Mouse (Mus musculus): ENCODE measurements around the gene Sh3d21.

The Sh3d21 gene

DNA sequence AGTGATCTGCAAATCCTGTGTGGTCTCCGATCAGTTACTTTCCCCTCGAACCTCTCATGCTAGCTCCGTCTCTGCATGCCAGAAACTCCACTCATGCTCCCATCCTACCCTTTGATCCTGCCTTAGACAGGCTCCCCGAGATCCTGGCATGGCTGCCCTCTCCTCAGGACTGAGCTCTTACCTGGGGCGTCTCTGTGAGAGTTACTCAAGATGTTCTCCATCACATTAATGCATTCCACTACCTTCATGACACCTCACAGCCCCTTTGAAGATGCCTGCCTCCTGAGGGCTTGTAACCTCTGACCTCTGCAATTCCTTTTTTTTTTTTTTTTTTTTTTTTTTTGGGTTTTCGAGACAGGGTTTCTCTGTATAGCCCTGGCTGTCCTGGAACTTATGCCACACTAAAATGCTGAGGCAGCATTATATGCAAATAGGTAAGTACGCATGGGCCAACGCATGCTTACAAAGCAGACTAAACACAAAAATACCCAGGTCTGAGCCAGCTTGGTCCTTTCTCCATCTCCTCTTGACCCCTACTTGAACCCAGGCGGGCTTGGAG lies 16.2 kb downstream of the Sh3d21 start:
- no peak for DNase-seq (ENCODE audit: low read depth, low spot score)

DNA sequence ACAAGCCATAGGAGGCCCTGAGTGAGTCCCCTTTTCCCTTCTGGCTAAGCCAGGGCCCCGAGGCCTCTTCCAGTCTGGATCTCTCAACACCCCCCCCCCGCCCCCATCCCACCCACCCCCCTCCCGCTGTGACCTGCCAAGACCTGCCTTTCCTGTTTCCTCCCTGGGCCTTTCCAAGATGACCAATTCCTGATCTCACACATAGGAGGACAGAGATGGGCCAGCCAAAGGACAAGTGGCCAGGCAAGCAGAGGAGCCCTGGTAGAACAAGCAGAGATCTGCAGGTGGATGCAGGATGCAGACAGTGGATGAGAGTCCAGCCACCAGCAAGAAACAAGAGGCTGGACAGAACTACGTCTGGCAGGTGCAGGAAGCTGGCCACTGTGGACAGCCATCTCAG lies 17.9 kb downstream of the Sh3d21 start:
- no peak for DNase-seq (ENCODE audit: low read depth, low spot score)

DNA sequence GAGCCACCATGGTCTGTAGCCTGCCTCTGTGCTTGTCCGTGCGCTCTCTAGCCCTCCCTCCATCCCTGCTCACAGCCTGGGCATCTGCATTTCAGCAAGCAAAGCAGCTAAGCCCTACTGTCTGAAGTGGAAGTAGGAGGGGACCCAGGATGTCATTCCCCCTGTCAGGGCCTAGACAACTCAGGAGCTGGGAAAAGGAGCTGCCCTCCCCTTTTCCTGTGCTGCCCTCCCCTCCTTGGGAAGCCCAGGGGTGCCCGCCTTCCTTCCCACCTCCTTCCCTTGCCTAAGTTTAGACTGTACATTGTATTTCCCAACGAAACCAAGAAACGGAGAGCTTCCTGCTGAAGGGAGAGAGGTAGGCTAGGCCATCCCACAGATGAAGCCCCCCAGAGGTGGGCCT lies 22.3 kb downstream of the Sh3d21 start:
- no peak for DNase-seq (ENCODE audit: low read depth, low spot score)

DNA sequence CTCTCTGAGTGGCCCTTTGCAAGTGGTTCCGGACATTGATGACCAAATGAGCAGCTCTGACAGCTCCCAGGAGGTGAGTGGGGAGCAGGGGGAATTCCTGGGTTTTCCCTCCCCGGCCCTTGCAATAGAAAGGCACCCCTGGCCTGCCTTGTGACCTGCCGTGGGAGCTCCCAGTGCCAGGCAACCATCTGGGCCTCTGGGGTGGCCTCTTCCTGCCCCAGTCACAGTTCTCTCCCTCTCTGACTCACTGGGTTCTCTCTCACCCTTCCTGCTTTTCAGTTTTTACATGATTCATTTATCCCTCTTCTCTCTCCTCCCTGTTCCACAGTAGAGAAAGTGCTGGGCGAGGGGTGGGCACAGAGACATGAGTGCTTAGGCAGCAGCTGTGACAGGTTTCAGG lies 25.5 kb downstream of the Sh3d21 start:
- peak; percentile 77 for DNase-seq (ENCODE audit: low read depth, low spot score)

DNA sequence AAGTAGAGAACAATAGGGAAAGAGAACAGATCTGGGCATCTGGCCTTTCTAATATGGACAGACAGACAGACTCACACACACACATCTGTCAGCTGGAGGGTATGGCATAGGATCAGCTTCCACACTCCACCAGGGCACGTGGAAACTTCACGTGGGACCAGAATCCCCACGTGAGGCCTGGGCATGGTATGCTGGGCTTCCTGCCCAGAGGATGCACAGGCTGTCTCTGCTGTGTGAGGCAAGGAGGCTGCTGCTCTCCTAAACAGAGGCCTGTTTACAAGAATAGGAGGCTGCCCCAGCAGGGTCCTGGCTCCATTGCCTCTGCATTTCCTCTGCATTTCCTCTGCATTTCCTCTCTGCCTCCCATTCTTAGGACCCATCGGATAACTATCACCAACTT lies 28.7 kb downstream of the Sh3d21 start:
- no peak for DNase-seq (ENCODE audit: low read depth, low spot score)

DNA sequence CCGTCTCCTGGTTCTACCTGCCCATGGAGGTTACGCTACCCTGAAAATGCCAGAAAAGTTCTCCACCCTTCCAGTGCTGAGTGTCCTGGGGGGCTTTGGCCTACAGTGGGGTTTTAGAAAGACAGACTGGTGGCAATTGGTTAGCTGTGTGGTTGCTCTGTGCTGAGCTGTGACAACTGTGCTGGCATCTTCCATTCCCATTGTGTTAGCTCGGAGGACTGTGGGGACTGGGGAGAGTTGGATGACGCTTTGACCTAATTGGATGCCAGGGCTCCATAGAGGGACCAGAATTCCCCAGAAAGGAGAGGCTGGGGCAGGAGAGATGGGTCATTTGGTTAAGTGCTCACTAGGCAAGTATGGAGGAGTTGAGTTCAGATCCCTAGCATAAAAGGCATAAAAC lies 29.1 kb downstream of the Sh3d21 start:
- DNase-seq (ENCODE audit: low read depth, low spot score), result no peak

DNA sequence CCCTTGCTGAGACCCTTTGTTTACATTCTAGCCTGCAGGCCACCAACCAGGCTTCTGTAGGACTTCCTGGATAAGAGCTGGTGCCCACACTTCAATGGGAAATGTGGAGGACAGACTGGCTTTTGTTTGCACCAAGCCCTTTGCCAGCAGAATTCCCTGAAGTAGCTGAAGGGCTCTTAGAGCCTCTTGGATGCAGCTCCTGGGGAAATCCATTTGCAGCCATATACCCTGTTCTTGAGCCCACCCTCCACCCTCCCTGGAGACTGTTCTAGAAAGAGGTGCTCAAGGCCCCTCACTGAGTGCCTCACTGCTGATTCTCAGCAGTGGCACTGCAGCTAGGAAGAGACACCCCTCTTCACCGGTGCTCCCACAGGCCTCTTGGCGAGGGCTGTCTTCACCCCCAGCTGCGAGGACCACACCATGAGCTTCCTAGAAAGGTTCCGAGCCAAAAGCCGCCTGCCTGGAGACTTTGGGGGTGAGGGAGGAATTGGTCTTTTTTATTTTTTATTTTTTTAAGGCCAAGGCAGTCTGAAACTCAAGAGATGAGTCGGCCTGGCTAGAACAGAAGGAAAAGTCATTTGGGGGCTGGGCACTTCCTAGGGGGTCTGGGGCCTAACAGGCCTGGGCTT lies 30.5 kb downstream of the Sh3d21 start:
- DNase-seq (ENCODE audit: low read depth, low spot score), result no peak

DNA sequence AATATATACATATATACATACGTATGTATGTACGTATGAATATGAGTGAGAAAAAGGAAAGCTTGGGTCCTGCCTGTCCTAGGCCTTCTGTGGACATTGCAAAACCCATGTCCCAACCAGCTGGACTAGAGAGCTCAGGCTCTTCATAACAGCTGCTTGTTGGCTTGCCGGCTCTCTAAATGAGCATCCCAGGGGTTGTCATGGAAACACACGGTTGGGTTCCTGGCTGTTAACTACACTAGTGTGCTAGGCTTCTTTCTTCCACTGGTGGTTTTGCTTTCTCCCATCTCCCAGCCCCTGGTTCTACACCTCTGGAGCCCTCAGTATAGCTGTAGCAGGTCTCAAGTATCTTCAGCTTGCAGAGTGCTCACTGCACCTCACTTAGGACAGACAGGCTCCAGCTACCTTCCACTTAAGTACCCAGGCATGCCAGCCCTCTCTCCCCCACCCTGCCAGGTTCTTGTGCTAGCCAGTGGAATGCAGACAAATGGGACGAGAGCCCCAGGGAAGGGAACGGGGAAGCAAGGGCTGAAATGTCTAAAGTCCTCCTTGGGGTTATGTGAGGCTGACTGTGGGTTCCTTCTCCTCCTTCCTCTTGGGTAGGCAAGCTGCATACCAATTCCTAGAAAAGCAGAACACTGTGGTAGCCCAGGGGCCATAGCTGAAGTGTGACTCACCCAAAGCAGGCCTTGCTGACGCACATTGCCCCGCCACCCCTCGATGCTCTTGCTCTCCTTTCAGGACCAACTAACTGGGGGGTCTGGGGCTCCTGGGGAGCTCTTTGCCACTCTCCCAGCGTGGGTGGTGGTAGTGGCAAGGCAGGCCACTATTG lies 31.8 kb downstream of the Sh3d21 start:
- DNase-seq (ENCODE audit: low read depth, low spot score), result peak; percentile 96

DNA sequence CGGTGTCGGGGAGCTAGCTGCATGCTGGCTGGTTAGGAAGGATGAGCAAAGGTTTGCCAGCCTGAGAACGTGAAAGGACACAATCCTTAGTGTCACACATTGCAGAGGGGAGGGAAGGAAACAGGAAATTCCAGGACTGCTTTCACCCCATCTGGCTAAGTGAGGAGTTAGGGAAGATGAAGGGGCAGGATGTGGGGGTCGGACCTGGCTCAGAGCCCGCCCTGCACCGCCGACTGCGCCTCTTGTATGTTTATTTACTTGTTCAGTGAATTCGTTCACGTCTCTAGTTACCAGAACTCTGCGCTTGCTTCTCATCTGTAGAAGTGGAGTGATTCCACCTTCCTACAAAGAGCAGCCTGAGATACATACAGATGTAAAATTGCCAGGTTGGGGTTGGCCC lies 32.8 kb downstream of the Sh3d21 start:
- no peak for DNase-seq (ENCODE audit: low read depth, low spot score)

DNA sequence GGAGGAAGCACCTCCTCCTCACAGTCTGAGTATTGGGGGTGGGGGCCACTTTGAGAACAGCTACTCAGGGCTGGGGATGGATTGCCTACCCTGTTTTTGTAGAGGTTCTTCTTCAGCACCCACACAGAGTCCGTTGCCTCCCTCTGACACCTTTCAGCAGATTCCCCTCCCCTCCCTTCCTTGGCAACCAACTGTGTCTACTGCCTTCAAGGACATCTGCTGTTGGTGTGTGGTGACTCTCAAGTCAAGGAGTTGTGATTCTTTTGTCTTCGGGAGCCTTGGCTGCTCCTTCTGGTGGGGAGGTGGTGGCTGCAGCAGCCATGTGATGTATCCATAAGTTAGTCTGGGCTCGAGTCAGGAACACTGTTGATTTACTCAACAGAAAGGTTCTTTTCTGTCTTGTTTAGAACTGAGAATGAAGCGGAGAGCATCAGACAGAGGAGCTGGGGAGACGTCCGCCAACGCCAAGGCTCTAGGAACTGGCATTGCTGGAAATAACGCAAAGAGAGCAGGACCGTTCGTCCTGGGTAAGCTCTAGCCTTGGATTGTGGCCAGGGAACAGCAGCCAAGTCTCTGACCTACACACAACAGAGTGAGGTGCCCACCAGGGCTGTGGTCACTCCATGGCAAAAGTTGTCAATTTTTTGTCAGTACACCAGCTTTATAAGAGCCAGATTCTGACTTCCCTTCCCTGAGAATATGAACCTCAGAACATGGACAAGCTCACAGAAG lies 39.8 kb downstream of the Sh3d21 start:
- no peak for DNase-seq (ENCODE audit: low read depth, low spot score)

DNA sequence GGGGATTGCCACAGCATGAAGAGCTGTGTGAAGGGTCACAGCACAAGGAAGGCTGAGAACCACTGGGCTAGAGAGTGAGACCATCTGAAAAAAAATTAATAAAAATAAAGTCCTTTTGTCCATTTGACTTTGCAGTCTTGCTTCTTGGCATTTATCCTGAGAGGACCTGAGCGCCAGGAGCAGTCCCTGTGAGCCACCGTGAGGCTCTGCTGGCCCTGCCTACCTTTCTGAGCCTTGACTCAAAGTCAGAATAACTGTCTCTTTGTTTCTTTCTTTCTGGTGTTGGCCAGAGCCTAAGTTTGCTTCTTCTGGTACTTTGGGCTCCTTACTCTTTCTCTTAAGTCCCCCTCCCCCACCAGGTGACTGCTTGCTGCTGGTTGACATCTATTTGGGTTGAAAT lies 42.8 kb downstream of the Sh3d21 start:
- no peak for DNase-seq (ENCODE audit: low read depth, low spot score)

DNA sequence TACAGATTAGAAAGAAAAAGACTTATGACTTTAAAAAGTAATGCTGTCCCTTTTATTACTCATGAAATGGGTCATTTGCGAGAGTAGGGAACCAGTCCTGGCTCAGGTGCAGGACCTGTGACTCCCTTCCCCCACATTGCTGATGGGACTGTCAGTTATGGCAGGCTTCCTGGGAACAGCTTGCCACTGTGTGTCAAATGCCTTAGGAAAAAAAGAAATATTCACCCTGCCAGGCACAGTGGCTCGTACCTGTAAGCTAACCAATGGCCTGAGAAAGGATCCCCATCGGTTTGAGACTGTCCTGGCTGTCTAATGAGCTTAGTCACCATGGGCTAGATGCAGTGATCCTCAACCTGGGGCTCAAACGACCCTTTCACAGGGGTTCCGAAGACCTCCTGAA lies 43.2 kb downstream of the Sh3d21 start:
- DNase-seq (ENCODE audit: low read depth, low spot score), result no peak

DNA sequence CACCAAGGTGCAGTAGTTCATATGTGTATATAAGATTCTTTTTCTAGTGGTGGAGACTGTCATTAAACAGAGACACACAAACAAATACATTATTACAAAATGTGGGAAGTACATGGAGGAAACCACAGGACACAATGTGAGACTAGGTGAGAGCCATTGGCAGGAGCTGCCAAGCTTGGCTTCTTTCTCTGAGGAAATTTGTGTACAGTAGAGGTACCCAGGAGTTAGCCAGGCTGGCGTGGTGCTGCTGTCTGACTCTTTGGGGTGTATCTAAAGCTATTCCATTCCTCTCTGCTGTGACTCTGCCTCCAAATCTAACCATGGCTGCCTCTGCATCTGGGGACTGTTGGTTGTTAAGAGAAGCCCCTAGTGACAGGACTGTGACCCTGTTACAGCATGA lies 44.2 kb downstream of the Sh3d21 start:
- no peak for DNase-seq (ENCODE audit: low read depth, low spot score)

DNA sequence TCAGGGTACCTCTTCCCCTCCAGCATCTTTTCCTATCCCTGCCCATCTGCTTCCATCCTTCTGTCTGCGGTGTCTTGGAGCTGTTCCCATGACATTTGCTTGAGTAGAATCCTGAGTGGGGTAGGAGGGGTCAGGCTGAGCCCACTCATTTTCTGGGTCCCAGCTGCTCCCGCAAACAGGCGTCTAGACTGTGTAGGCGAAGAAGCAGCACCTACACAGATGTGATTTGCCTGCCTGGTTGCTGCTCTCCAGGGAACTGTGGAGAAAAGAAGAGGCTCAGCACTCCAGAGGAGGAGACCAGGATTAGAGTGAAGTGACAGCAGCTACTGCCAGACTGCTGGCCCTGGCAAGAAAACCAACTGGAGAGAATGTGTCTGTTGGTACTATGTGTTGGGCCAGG lies 44.6 kb downstream of the Sh3d21 start:
- DNase-seq (ENCODE audit: low read depth, low spot score), result no peak

DNA sequence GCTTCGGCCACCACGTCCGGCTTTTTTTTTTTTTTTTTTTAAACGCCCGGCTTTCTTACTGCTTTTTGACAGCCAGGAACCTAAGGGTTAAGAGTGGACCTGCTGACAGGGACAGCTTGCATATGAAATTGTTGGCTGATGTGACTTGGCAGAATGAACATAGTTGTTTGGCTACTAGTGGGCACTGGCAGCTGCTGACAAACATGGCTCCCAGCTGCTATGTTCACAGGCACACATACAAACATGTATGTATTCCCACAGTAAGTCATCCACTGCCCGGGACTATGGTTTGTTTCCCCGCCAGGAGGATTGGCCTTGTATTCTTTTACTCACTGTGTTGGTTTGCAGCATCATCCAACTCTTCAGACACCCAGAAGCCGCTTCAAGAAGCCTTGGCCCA lies 46.2 kb downstream of the Sh3d21 start:
- no peak for DNase-seq (ENCODE audit: low read depth, low spot score)

DNA sequence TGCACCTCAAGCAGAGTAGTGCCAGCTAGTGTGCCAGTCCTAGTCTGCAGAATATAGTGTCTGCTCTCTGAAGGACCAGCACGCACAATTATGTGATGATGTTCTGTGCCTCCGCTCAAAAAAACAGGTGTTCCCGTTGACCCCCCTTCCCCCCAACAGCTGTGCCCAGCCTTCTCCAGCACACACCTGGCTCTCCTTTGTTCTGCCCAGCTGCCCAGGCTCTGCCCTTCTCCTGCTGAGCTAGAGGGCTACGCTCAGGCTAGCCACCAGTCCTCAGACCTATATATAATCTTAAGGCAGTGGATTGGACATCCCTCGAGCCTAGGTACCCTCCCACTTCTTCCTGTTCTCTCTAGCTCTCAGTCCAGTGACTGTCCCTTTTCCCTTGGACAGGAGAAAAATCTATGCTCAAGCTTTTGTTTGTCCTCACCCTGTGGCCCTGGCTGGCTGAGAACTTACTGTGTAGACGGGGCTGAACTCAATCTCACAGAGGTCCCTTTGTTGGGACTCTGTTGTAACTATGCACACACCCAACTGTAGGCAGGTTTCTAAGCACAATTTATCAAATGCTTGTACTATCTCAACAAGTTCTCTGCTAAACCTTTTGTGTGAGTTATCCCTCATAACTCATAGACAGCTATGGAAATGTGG lies 47.3 kb downstream of the Sh3d21 start:
- no peak for DNase-seq (ENCODE audit: low read depth, low spot score)

DNA sequence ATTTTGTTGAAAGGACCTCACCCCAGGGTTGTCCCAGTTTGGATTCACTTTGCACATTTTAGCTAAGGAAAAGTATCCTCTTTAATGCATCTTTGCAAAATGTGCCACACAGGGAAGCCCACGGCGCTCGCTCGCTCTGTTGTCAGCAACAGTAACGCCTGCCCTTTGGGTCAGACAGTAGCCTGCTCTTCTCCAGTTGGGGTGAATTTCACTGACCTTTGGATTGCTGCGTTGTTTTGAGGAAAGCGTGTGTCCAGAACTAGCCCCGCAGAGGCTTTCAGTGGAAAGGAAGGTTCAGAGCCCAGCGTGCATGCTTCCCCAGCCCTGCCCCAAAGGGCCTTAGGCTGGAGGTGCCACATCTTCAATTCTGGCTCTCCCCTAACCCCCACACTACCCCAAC lies 47.9 kb downstream of the Sh3d21 start:
- no peak for DNase-seq (ENCODE audit: low read depth, low spot score)

DNA sequence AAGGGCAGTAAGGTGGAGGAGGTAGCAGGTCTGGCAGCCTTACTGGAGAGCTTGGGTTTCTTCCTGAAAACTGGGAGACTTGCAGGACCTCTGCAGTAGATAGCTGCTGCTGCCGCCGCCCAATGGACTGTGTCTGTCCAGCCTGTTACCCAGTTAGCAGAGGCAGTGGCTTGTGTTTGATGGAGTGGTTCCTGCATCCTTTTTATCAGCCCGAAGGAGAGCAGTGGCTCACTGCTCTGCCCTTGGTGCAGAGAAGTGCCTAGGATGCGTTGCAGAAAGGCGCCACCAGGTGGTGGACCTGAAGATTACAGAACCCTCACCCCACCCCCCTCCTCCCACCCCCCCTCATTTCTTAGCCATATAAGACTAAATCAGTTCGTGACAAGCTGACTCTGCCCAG lies 49.3 kb downstream of the Sh3d21 start:
- DNase-seq (ENCODE audit: low read depth, low spot score), result peak; percentile 60

DNA sequence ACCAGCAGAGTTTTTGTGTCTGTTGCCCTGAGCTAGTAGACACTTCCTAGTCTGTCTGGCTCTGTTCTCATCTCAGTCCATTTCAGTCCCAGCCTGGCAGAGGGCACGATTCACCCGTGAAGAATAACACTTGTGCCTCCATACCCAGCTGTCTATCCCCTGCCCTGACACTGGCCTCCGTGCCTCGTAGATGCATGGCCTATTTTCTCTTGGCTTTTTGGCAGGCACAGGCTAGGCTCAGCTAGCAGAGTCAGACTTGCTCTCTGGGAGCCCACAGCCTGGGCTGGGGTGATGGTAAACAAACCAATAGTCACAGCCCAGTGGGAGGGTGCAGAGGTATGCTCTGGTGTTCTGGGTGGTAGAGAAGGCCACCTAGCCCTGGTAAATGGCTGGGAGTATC lies 50.0 kb downstream of the Sh3d21 start:
- DNase-seq (ENCODE audit: low read depth, low spot score), result no peak

DNA sequence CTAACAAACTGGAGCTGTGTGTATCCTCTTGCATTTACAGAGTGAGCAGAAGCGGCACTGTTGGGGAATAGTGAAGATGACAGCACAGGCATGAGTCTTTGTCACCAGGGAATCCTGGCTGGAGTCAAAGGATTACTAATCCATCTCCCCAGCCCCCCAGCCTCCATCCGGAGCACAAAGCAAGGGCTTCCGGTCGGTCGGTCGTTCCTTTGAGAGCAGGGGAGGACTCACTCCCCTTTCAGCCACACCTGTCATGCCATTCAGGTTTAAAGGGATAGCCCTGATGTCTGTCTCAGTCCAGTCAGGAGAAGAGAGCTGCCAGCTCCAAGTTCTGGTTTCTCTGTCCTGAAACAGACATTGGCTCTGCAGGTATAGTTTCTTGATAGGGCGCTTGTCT lies 52.1 kb downstream of the Sh3d21 start:
- DNase-seq (ENCODE audit: low read depth, low spot score), result peak; percentile 78

DNA sequence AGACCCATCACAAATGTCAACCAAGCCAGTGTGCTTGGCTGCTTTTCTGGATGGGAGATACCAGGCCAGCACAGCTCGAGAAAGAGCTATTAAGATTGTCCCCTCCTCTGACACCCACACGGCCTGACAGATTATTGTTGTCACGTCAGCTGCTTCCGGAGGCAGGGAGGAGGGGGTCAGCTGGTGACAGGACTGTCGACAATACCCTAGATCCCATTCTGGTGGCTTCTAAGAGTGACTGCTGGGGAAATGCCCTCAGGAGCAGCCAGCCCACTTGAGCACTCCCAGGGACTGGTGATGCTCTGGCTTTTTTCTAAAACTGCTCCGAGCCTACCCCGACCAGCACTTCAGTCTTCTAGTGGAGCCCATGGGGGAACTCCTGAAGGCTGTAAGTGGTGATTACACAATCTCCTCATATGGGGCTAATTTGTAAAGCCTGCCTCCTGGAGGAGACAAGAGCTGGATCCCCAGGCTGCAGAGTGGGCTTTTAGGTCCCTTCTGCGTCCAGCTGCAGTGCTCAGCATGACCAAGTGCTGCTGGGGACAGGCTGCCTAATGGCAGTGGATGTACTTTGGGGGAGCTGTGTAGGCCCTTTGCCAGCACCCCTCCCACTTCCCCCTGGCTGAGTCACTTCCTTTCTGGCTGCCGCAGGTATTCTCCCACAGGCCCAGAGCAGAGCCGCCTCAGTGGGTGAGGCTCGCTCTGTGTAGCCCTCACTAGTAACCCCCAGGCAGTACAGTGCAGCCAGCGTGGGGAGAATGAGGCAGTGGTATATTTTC lies 52.7 kb downstream of the Sh3d21 start:
- DNase-seq (ENCODE audit: low read depth, low spot score), result peak; percentile 89
